Mouse (Mus musculus) myocyte (in vitro differentiated cells): ENCODE data around the gene Arsj. TPM values are rescaled to one million over a fixed set of nuclear protein-coding genes. Genes with fewer than 3 reads are reported as not detected.

ENCODE experiments used
- H3K27me3 ChIP-seq: one replicate; pipeline ENCODE4 v1.6.1; 2011; ENCODE audit not compliant: control insufficient read depth, insufficient read depth, insufficient read length
- H3K36me3 ChIP-seq: one replicate; pipeline ENCODE4 v1.6.1; 2011; ENCODE audit not compliant: control insufficient read depth, insufficient read depth
- H3K4me2 ChIP-seq: one replicate; pipeline ENCODE4 v1.6.1; 2011; ENCODE audit warnings: low read depth, control low read depth
- H3K4me3 ChIP-seq: one replicate; pipeline ENCODE4 v1.5.1; 2011; ENCODE audit warnings: mild to moderate bottlenecking, control low read depth, moderate library complexity
- H3K79me2 ChIP-seq: one replicate; pipeline ENCODE4 v1.6.1; 2011; ENCODE audit not compliant: control insufficient read depth, insufficient read depth
- H3ac ChIP-seq: one replicate; pipeline ENCODE4 v1.6.1; 2011; ENCODE audit not compliant: control insufficient read depth, insufficient read length
- CEBPB ChIP-seq: IDR thresholded peaks from 2 replicates; pipeline ENCODE4 v1.6.1; 2011; ENCODE audit warnings: mild to moderate bottlenecking, moderate library complexity; ENCODE audit not compliant: poor library complexity, insufficient read depth, severe bottlenecking
- E2F4 ChIP-seq: IDR thresholded peaks from one replicate; pipeline ENCODE4 v1.6.1; 2011; ENCODE audit warnings: mild to moderate bottlenecking, control low read depth, moderate library complexity; ENCODE audit not compliant: insufficient read depth
- MAX ChIP-seq: IDR thresholded peaks from one replicate; pipeline ENCODE4 v1.6.1; 2011; ENCODE audit warnings: low read depth, mild to moderate bottlenecking, control low read depth
- MYOD1 ChIP-seq, 3 experiments: IDR thresholded peaks; one replicate each; pipeline ENCODE4 v1.6.1; 2011; ENCODE audit warnings: control low read depth in 2 of 3, low read depth in 2 of 3, mild to moderate bottlenecking in 2 of 3, moderate library complexity in 1 of 3; ENCODE audit not compliant: insufficient read length in 2 of 3, control insufficient read depth in 1 of 3
- MYOG ChIP-seq, 3 experiments: IDR thresholded peaks; one replicate each; pipeline ENCODE4 v1.6.1; 2011; ENCODE audit warnings: control low read depth in 2 of 3, low read depth in 2 of 3, mild to moderate bottlenecking in 2 of 3; ENCODE audit not compliant: insufficient read length in 2 of 3, control insufficient read depth in 1 of 3, insufficient read depth in 1 of 3
- POLR2A ChIP-seq: IDR thresholded peaks from one replicate; pipeline ENCODE4 v1.6.1; 2011; ENCODE audit warnings: low read depth, mild to moderate bottlenecking, control low read depth, moderate library complexity; ENCODE audit not compliant: insufficient read length
- POLR2AphosphoS2 ChIP-seq: IDR thresholded peaks from one replicate; pipeline ENCODE4 v1.6.1; 2011; ENCODE audit warnings: low read depth, control low read depth; ENCODE audit not compliant: insufficient read length
- REST ChIP-seq: IDR thresholded peaks from one replicate; pipeline ENCODE4 v1.6.1; 2011; ENCODE audit warnings: mild to moderate bottlenecking, control low read depth, moderate library complexity; ENCODE audit not compliant: insufficient read depth, insufficient read length
- SRF ChIP-seq: IDR thresholded peaks from one replicate; pipeline ENCODE4 v1.6.1; 2011; ENCODE audit warnings: low read depth; ENCODE audit not compliant: control insufficient read depth, insufficient read length
- TCF12 ChIP-seq: IDR thresholded peaks from one replicate; pipeline ENCODE4 v1.6.1; 2011; ENCODE audit warnings: mild to moderate bottlenecking, control low read depth; ENCODE audit not compliant: poor library complexity, insufficient read depth, severe bottlenecking
- TCF3 ChIP-seq: IDR thresholded peaks from one replicate; pipeline ENCODE4 v1.6.1; 2011; ENCODE audit warnings: low read depth, control low read depth; ENCODE audit not compliant: insufficient read length
- USF1 ChIP-seq: IDR thresholded peaks from one replicate; pipeline ENCODE4 v1.6.1; 2011; ENCODE audit warnings: low read depth, mild to moderate bottlenecking, control low read depth, moderate library complexity
- polyA plus RNA-seq: library from polyadenylated mRNA; unstranded; fragments of >200 nt; fragmentation: generic; extraction: Trizol; gene quantifications from one replicate; pipeline ENCODE4 v1.2.1, GENCODE M21; 2012; ENCODE audit warnings: missing spikeins

Gene Arsj
- polyA plus RNA-seq, 1 experiment, result 1.8 TPM

DNA sequence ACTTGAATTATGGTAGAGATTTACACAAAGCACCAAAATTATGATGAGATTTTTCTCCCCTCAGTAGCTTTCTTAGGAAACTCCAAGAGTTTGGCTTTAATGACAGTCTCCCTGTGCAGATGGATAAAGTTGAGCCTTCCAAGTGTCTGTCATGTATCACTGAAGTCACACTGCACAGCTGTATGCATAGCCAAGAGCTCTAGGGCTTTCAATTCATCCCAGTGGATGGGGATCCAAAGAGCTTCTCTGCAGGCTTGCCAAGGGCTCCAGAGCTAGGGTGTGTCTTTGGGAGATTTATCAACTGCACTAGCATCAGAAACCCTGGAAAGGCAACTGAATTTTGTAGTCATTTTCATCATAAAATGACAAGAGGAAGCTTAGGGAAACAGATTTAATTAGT lies 7.1 kb downstream of the Arsj start:
- no peaks in the 10 kb centered on the region for H3K79me2 ChIP-seq
- H3K4me2 ChIP-seq, result no peak overlapping the region
- H3K27me3 ChIP-seq, result no peaks in the 10 kb centered on the region
- no peak for TF ChIP-seq REST
- TF ChIP-seq MAX, result no peak
- no peak overlapping the region for H3ac ChIP-seq
- no peak overlapping the region for H3K4me3 ChIP-seq
- H3K36me3 ChIP-seq, result no peaks in the 10 kb centered on the region

DNA sequence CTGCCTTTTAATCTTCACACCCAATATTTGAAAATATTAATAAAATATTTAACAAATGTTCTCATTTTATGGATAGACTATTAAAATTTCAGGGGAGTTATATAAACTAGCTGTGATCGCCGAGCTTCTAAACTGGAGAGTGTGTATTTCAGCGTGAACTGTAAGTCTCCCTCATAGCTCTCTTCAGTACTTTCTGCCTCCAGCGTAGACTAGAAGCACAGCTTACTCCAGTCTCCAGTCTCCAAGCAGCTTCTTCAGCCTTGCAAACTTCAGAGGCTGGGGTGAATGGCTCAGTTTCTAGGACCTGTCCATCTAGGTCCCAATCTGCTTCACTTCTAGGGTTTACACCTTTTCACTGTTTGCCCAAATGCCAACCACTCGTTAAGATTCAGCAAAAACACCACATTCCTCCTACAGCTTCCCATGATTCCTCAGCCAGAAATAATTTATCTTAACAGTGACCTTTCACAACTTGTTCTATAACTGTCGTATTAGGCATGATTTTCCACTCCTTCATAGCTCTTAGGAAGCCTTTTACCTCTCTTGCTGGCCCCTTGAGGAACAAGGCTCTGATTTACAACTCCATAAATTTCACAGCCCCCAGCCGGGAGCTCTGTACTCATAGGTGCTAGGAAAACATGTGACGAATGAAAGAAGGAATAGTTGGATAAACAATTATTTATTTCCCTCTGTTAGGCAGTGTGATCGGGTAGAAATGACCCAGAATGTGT lies 9.5 kb downstream of the Arsj start:
- Histone ChIP-seq H3K4me3 (no peak overlapping the region), H3K27me3 (no peaks in the 10 kb centered on the region), H3ac (no peak overlapping the region), H3K36me3 (no peaks in the 10 kb centered on the region), H3K4me2 (no peak overlapping the region), H3K79me2 (no peaks in the 10 kb centered on the region)
- TF ChIP-seq REST, result no peak
- TF ChIP-seq TCF12, result no peak
- TF ChIP-seq TCF3, result no peak
- TF ChIP-seq E2F4, result no peak
- TF ChIP-seq MYOD1 (IDR thresholded peaks at IDR 0.05; ENCODE audit: control insufficient read depth in 1 of 3, insufficient read length in 2 of 3, low read depth in 2 of 3), result no peak
- no peak for TF ChIP-seq POLR2A
- TF ChIP-seq POLR2AphosphoS2, result no peak
- no peak for TF ChIP-seq USF1
- TF ChIP-seq MYOG (IDR thresholded peaks at IDR 0.05; ENCODE audit: control insufficient read depth in 1 of 3, insufficient read depth in 1 of 3, insufficient read length in 2 of 3, low read depth in 2 of 3), result no peak
- TF ChIP-seq CEBPB, result no peak
- TF ChIP-seq MAX, result no peak

DNA sequence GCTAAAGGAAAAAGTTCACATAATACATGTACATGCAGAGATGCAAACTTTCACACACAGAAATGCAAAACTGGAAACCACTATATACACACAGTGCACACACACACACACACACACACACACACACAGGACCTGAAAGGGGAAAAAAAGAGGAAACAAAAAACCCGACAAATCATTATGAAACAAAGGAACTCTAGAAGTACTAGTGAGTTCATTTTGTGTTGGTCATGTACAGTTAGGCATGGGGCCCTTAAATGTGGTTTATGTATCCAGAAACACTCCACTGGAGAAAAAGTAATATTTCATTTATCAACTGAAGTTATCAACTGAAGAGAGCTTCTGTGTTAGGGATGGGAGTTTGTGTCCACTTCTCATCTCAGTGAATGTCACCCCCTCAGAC lies 10.2 kb downstream of the Arsj start:
- H3K79me2 ChIP-seq, result no peaks in the 10 kb centered on the region
- no peaks in the 10 kb centered on the region for H3K36me3 ChIP-seq
- H3K27me3 ChIP-seq, result no peaks in the 10 kb centered on the region
- TF ChIP-seq POLR2A (no peak), E2F4 (no peak), TCF12 (no peak), CEBPB (no peak), POLR2AphosphoS2 (no peak), TCF3 (no peak), USF1 (no peak), MYOG (IDR thresholded peaks at IDR 0.05; ENCODE audit: control insufficient read depth in 1 of 3, insufficient read depth in 1 of 3, insufficient read length in 2 of 3, low read depth in 2 of 3) (no peak), MAX (no peak), MYOD1 (IDR thresholded peaks at IDR 0.05; ENCODE audit: control insufficient read depth in 1 of 3, insufficient read length in 2 of 3, low read depth in 2 of 3) (no peak), SRF (no peak), REST (no peak)
- H3K4me2 ChIP-seq, result no peak overlapping the region
- no peak overlapping the region for H3ac ChIP-seq
- H3K4me3 ChIP-seq, result no peak overlapping the region

DNA sequence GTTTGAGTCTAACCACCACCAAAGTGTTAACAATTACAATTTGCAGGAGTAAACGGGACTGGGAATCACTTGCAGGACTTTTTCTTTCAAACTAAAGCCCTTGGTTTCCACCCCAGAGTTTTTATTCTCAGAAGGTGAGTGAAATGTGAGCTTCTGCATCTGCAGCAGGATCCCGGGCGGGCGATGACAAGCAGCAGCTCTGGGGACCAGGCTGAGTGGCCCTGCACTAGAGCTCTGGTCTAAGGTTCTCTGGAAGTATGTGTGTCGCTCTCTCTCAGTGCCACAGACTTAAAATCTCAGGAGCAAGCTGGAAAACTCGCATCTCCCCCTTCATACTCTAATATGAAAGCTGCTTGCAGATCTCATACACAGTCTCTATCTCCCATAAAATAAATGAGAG lies 15.8 kb downstream of the Arsj start:
- H3K27me3 ChIP-seq, result no peaks in the 10 kb centered on the region
- H3K4me2 ChIP-seq, result no peak overlapping the region
- H3K4me3 ChIP-seq, result no peak overlapping the region
- no peak overlapping the region for H3ac ChIP-seq
- H3K36me3 ChIP-seq, result peaks cover 4% of the 10 kb centered on the region
- H3K79me2 ChIP-seq, result no peaks in the 10 kb centered on the region
- TF ChIP-seq MYOG (IDR thresholded peaks at IDR 0.05; ENCODE audit: control insufficient read depth in 1 of 3, insufficient read depth in 1 of 3, insufficient read length in 2 of 3, low read depth in 2 of 3), result no peak

DNA sequence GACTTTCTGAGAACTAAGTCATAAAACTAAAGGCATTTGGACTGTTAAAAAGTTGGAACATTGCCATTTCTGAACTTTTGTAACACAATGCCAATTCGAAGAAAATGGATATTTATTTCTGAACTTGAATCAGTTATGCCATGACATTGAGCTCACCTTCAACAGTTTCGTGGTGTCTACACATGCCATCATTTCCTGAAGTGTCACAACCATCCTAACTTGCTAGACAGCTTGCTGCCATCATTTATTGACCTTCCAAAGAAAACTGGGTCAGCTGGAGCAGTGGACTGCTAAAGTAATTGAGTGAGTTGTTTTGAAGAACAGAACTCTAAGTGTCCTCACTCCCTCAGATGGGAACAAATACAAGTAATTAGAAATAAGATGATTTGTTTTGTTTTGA lies 16.2 kb downstream of the Arsj start:
- Histone ChIP-seq H3K36me3 (peaks cover 4% of the 10 kb centered on the region), H3K27me3 (no peaks in the 10 kb centered on the region), H3K79me2 (no peaks in the 10 kb centered on the region), H3K4me2 (no peak overlapping the region), H3ac (no peak overlapping the region), H3K4me3 (no peak overlapping the region)
- no peak for TF ChIP-seq SRF
- TF ChIP-seq TCF12, result no peak
- TF ChIP-seq MYOD1 (IDR thresholded peaks at IDR 0.05; ENCODE audit: control insufficient read depth in 1 of 3, insufficient read length in 2 of 3, low read depth in 2 of 3), result no peak
- no peak for TF ChIP-seq TCF3
- TF ChIP-seq POLR2A, result no peak
- TF ChIP-seq E2F4, result no peak
- no peak for TF ChIP-seq MAX
- no peak for TF ChIP-seq REST
- no peak for TF ChIP-seq POLR2AphosphoS2
- no peak for TF ChIP-seq MYOG (IDR thresholded peaks at IDR 0.05; ENCODE audit: control insufficient read depth in 1 of 3, insufficient read depth in 1 of 3, insufficient read length in 2 of 3, low read depth in 2 of 3)
- TF ChIP-seq USF1, result no peak
- TF ChIP-seq CEBPB, result no peak
